Mouse (Mus musculus): ENCODE data around the gene Sbk3.

DNA sequence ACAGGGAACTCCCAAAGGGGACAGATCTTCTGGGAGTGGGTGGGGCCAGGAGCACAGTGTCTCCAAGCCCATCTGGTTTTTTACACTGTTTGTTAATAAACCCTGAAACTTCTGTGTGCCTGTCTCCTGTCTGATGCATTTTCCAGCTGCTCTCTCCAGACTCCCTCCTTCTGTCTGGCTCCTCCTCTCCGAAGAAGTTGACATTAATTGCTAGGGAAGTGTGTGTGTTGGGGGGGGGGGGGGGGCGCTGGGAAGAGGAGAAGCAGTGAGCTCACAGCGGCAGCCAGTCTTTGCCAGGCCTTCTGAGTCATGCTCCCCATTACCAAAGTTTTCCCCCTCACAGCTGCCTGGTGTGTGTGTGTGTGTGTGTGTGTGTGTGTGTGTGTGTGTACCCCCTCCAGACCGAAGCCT is 46.1 kb downstream of the Sbk3 start:
- no peak for TF ChIP-seq CTCF (IDR thresholded peaks at IDR 0.05; ENCODE audit: control insufficient read depth, insufficient read depth, low read length)
- no peak for TF ChIP-seq POLR2A (IDR thresholded peaks at IDR 0.05; ENCODE audit: borderline replicate concordance, control insufficient read depth, low read depth, low read length)

Measured in bone marrow, adult 2 months (tissue).